Mouse (Mus musculus) left cerebral cortex, postnatal 4 days (tissue): Measurements from ENCODE around the gene Vrk1. TPM values are rescaled to one million over a fixed set of nuclear protein-coding genes. Genes with fewer than 3 reads are reported as not detected.
A peak's percentile ranks its signal among the peaks of the same experiment; 100 is the strongest.

Source experiments
- DNase-seq: peaks from one replicate; pipeline ENCODE4 v3.0.0-alpha.2; 2022
- intact Hi-C: fragments of 180-260 bp; cut with DNase I; formaldehyde crosslinking; loops from one replicate; pipeline ENCODE4 v1.15.1; 2025
- total RNA-seq, 2 experiments: library from RNA; stranded (reverse); gene quantifications; 2 replicates each; pipeline ENCODE4 v1.2.3; 2021

Vrk1 gene
- total RNA-seq, 2 experiments from 2014 or later: 22.7 to 24.9 TPM

DNA sequence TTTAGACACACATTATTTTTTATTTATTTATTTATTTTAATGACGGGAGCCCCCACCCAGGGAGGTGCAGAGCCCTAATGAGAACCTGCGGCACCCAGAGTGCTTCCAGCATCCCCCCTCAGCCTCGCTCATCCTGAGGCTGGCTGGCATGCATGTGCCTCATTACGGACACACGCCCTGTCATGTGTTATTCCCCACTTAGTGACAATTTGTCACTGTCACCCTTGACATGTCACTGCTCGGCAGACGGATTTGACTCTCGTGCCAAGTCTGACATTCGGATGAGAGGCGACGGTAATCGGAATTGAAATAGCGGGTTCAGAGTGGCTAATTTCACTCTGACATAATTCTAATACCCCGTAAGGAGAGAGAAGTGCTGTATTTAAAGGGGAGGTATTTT is 97.2 kb downstream of the Vrk1 start:
- intact Hi-C loops: no loop called here
- no peak for DNase-seq

DNA sequence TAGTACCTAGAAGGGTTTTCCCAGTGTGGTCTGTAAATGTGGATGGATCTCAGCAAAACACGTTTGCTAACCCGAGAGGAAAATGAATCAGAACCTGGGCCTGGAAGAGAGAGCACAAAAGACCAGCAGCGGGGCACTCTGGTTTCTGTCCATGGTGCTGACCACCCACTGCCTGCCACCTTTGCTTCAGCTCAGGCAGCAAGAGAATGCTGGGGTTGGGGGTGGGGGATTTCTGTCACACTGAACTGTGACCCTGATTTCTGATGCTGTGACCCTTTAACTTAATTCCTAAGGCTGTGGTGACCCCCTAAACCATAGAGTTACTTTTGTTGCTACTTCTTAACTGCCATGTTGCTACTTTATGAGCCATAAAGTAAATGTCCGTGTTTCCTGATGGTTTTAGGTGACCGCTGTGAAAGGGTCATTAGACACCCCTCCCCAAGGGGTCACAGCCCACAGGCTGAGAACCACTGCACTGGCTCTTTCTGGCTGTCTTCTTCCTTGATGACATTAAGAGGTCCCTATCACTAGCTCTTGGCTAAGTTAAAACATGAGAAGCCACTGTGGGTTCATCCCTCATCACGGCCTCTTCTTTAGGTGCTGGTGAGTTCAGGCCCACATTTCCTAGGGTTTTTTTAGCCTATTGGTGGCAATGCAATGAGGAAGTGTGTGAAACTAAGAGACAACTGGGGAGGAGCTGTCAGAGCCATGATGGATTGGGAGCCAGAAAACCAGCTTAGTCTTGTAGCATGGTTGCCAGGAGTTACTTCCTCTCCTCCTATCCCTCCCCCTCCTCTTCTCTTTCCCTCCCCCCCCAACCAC is 105.3 kb downstream of the Vrk1 start:
- intact Hi-C loops: no loop called here
- DNase-seq: peak; percentile 23

DNA sequence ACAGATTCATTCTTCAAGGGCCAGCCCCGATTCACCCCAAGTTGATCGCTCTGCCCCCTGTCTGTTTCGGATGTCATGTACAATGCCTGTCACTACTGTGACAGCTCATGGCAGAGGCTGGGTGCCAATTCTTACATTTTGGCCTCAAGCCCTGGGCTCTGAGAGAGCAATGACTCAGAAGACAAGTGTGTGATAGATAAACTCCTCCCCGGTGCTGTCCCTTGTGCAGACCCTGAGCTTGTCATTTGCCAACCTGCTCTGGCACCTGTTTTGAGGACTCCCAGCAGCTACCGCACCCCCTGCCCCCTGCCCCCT is 105.8 kb downstream of the Vrk1 start:
- DNase-seq: peak; percentile 75
- intact Hi-C loops: no loop called here

DNA sequence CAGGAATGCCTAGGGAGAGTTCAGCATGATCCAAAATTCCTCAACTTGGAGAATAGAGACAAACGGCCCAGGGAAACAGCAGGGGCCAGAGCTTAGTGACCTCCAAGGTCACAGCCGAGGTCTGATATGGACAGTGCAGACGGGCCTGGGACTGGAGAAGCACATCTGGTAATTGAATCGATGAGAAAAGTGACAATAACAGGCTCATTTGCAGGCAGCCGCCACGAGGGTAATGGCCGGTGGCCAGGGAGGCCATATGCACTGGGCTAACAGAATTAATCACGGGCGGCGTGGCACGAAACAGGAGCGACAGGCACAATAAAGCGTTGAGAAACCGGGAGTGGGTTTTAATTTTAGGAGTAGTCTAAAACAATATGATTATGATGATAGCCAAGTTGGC is 113.2 kb downstream of the Vrk1 start:
- peak; percentile 68 for DNase-seq
- intact Hi-C loops: no loop called here

DNA sequence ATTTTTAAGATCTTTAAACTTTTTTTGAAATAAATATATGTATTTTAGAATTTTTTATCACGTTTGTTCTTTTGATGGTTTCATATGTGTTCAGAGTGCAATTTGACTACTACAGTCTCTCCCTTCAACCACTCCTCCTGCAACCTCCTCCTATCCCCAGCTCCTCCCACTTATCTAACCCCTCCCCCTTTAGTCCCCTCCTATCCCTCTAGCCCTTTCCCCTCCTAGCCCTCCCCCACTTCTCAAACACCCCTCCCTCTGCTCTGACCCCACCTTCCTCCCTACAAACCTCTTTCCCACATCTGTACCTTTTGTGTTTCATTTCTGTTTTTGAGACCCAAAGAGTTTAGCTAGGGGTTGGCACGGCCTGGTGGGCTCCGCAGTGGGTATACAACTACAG is 114.6 kb downstream of the Vrk1 start:
- intact Hi-C loops: no loop called here
- no peak for DNase-seq

Other genes with a start within 250 kb of the Vrk1 start
- gene Papola, start 225.5 kb upstream of the Vrk1 start, total RNA-seq: 100 to 1,000 TPM; 150 to 173 TPM